Mouse (Mus musculus) cerebellum, postnatal 14 days (tissue): Measurements from ENCODE around the gene Rere.

Experiments used
- DNase-seq, 2 experiments: peaks; one replicate each; pipeline ENCODE4 v3.0.0; 2021; ENCODE audit warnings: mixed read lengths in 2 of 2

Gene Rere

GRCm38 (mm10) chr4:150281018-150281761 lies at the start of gene Rere:
Rere (plus strand) TSS chr4:150281646.
- peak; percentile 99 to 100 for DNase-seq

GRCm38 (mm10) chr4:150231871-150232270 lies 49.6 kb upstream of the Rere start:
- peak; percentile 47 to 77 for DNase-seq

- no peak for DNase-seq
Measured at GRCm38 (mm10) chr4:150234599-150235327, 46.7 kb upstream of the Rere start.

DNA sequence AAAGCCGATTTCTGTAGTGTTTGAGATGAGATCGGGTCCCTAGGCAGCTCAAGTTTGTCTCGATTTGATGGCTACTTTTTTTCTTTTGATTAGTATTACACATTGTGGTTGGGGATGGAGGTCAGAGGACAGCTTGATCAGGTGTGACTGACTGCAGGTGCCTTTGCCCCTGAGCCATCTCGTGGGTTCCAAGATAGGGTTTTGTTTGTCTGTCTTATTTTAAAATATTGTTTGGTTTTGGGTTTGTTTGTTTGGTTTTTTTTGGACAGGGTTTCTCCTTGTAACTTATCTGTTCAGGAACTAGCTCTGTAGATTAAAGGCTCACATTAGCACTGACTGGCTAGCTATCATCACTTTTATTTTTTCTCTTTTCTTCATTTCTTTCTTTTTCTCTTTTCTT lies 45.9 kb upstream of the Rere start:
- no peak for DNase-seq

GRCm38 (mm10) chr4:150236031-150236430 lies 45.4 kb upstream of the Rere start:
- DNase-seq = no peak

DNA sequence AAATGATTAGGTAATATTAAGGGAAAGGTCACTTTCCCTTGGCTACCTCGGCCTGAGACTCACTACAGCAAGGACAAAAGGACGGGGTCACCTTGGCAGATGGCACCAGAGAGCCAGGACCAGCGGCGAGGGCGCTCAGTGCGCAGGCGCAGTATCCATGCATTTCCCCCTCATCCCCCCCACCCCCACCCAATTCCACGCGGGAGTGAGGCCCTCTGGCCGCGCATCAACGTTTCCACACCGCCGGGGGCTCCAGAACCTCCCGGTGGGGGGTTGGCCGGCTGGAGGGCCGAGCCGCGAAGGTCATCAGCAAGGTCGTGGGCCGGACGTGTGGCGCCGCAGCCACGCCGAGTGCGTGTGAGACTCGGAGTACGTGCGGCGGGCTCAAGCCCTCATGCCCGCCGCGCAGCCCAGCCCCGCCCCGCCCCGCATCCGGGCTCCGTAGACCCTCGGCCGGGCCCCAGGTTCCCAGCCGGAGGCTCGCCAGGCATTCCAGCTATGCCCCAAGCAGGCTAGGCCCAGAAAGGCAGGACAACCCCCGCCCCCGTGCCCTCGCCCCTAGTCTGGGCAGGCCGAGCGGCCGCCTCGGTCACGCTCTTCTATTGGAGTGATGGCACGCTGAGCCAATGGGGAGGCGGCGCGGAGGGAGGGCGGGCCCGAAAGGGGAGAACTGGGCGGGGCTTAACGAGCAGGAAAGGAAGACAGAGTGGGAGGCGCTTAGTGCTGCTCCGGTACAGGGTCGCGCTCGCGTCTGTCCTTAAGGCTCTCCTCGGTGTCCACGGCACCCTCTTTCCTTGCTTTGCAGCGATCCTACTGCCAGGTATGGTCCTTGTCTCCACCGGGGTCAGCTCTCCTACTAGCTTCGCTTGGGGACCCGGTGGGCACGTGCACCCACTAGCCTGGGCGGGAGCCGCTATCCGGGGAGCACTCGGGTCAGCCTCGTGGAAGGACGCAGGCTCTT lies 44.6 kb upstream of the Rere start, which contains the start of gene Eno1:
Gene Eno1, plus strand, starts transcription at position 201 of the 961 bp plus-strand sequence.
- DNase-seq = peak; percentile 99 to 100

- peak; percentile 45 to 52 for DNase-seq
Measured at GRCm38 (mm10) chr4:150237636-150238361, 43.6 kb upstream of the Rere start.

- peak in 1 of 2 experiments; percentile 40 for DNase-seq
Measured at GRCm38 (mm10) chr4:150238433-150239086, 42.9 kb upstream of the Rere start.

DNA sequence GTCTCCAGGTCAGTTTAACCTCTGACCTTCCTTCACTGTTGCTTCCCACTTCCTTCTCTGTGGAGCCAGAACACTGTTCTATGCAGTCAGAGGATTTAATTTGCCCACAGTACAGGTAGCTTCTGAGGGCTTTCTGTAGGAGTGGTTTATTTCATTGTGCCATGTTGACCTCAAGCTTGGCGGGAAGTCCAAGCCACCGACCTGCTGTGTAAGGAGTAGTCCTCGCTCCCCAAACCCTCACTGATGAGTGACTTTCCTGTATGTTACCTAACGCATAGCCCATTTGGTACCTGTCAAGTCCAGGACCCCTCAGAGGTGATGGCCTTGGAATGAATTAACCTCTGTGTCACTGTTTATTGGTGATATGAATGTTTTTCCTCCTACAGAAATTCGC lies 42.4 kb upstream of the Rere start:
- no peak for DNase-seq

DNA sequence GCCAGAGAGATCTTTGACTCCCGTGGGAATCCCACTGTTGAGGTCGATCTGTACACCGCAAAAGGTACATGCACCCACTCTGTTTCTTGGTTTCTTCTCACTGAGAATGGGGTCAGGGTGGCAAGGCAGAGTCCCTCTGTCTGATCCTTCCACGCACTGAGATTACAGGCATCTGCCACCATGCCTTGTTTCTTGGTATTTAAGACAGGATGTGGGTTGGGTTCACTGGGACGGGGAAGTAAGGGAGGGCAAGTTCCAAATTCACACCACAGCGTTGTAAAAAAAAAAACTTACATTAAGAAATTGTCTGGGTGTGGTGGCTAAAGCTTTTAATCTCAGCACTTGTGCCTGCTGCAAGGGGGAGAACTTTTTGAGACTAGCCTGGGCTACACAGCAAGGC lies 41.9 kb upstream of the Rere start:
- no peak for DNase-seq

GRCm38 (mm10) chr4:150239951-150240368 lies 41.5 kb upstream of the Rere start:
- peak; percentile 91 to 94 for DNase-seq

DNA sequence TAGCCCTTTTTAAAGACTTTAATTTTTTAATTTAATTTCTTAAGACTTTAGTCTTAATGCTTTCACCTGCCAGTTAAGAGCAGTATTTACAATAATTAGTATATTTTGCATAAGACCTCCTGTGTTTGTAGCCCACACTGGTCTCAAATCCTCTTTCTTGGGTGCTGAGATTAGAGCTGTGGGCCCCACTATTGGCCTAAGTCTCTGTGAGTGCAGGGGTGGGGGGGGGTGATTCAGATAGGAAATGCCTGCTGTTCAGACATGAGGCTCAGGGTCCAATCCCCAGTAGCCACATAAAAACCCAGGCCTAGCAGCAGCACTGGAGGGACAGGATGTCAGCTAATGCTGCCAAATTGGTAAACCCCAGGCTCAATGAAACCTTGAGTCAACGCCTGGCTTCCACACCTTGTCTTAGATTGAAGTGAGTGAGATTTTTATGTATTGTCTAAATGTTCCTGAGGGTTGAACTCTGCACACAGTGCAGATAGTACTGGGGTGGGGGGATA lies 41.0 kb upstream of the Rere start:
- DNase-seq = no peak

- no peak for DNase-seq
Measured at GRCm38 (mm10) chr4:150241708-150242107, 39.7 kb upstream of the Rere start.

- DNase-seq = no peak
Measured at GRCm38 (mm10) chr4:150242745-150243144, 38.7 kb upstream of the Rere start.

GRCm38 (mm10) chr4:150245876-150246275 lies 35.6 kb upstream of the Rere start:
- no peak for DNase-seq

- DNase-seq = peak; percentile 89 to 90
Measured at GRCm38 (mm10) chr4:150248009-150248408, 33.4 kb upstream of the Rere start.

DNA sequence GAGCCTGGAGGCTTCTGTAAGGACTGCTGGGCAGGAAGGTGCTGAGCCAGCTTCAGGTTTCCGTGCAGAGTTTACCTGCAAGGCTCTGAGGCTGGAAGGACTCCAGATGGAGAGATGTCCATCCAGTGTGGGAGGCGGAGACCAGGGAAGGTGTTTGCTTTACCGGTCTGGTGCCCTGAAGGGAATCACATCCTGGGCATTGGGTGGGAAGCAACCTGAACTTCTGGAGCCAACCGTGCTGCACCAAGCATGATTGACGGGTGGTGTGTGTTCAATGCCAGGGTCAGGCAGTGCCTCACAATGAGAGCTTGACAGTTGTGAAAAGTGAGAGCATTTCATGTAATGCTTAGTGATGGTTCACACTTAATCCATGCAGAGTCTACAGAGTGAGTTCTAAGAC lies 32.5 kb upstream of the Rere start:
- DNase-seq = no peak

DNA sequence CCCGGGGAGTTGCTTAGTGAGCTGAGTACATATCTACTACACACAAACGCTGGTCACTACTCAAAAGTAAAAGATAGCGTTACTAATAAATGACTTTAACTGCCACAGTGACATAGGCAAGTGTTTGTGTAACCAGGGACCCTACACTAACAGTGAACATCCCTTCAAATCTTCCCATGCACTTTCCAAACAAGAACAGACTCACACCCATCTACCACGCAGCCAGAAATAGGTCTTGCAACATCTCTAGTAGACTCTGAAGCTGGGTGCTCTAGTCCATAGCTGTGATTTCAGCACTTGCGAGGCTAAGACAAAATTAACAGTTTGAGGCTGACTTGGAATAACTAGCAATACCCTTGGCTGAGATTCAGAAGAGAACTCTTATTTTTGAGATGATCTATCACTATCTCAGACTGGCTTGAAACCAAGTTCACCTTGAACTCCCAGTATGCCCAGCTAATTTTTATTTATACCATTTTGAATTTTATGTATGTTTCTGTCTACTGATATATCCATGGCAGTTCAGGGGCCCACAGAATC lies 31.6 kb upstream of the Rere start:
- no peak for DNase-seq

- DNase-seq = peak; percentile 73 to 83
Measured at GRCm38 (mm10) chr4:150250549-150251422, 30.7 kb upstream of the Rere start.

DNA sequence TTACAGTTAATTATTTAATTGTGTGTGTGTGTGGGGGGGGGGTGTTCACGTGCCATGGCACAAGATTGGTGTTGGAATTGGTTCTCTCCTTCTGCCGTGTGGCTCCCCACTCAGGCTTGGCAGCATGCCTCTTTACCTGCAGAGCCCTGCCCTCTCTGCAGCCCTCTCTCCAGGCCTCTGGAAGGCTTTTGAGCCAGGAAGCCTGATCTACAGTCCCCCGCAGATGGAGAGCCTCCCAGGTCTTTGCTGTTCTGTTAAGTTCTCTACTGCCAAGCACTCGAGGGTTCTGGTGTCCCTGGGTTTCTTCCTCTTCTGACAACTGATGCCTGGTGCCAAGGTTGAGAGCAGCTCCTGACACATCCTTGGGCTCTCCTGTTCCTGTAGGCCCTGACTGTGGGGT lies 27.0 kb upstream of the Rere start:
- peak; percentile 91 to 96 for DNase-seq
